Mouse (Mus musculus) kidney, embryonic 14.5 days (tissue): ENCODE measurements around the gene Pgam5. TPM values are rescaled to one million over a fixed set of nuclear protein-coding genes. Genes with fewer than 3 reads are reported as not detected.

Source experiments
- ATAC-seq: fragments of 200-750 bp; cut with Nextera tagmentation; 2 replicates; pipeline ENCODE4 v1.8.0; 2017; ENCODE audit warnings: moderate number of reproducible peaks, mild to moderate bottlenecking, moderate TSS enrichment, moderate library complexity; ENCODE audit not compliant: low FRiP score, low TSS enrichment
- H3K27ac ChIP-seq: fragments of 300-500 bp; sonication (generic); 2 replicates; pipeline ENCODE4 v1.5.1; 2014; ENCODE audit warnings: low read depth, mild to moderate bottlenecking, low read length, moderate library complexity, mixed read lengths
- H3K27me3 ChIP-seq: fragments of 300-500 bp; sonication (generic); 2 replicates; pipeline ENCODE4 v1.6.1; 2014; ENCODE audit warnings: mild to moderate bottlenecking, low read length; ENCODE audit not compliant: control insufficient read depth, insufficient read depth
- H3K36me3 ChIP-seq: fragments of 300-500 bp; sonication (generic); 2 replicates; pipeline ENCODE4 v1.6.1; 2014; ENCODE audit warnings: low read length, mixed read lengths; ENCODE audit not compliant: control insufficient read depth, insufficient read depth
- H3K4me1 ChIP-seq: fragments of 300-500 bp; sonication (generic); 2 replicates; pipeline ENCODE4 v1.6.1; 2014; ENCODE audit warnings: low read length, mixed read lengths; ENCODE audit not compliant: control insufficient read depth, insufficient read depth
- H3K4me2 ChIP-seq: fragments of 300-500 bp; sonication (generic); replicated peaks from 2 replicates; pipeline ENCODE4 v1.6.1; 2014; ENCODE audit warnings: low read depth, mild to moderate bottlenecking, low read length
- H3K4me3 ChIP-seq: fragments of 300-500 bp; sonication (generic); 2 replicates; pipeline ENCODE4 v1.5.1; 2014; ENCODE audit warnings: mild to moderate bottlenecking, low read length
- H3K9ac ChIP-seq: fragments of 300-500 bp; sonication (generic); 2 replicates; pipeline ENCODE4 v1.6.1; 2014; ENCODE audit warnings: low read depth, mild to moderate bottlenecking, low read length, moderate library complexity
- H3K9me3 ChIP-seq: fragments of 300-500 bp; sonication (generic); 2 replicates; pipeline ENCODE4 v1.6.1; 2016; ENCODE audit warnings: low read length; ENCODE audit not compliant: control insufficient read depth
- WGBS: fragments of 180-500 bp; shearing (Covaris S2); extraction: QIAGEN DNeasy Blood & Tissue Kit; methylation state at CpG from one replicate; pipeline ENCODE4 v1.1.7; 2014; 5-methylcytosine and 5-hydroxymethylcytosine counted together
- polyA plus RNA-seq: library from polyadenylated mRNA; unstranded; fragments of >200 nt; fragmentation: Nextera tagmentation; extraction: Ambion mirVana; gene quantifications from 2 replicates; pipeline ENCODE4 v1.2.1, GENCODE M21; 2014

The Pgam5 gene
- 64.1 and 85.2 TPM in 2 replicates for polyA plus RNA-seq

- under 1% methylated on average over 61 of the region's 66 CpGs for WGBS
- Histone ChIP-seq H3K27ac (peak within 1 kb of the TSS; percentile 39; the same call in 1 of the 2 replicates), H3K27me3 (no peaks in the 10 kb centered on the region), H3K36me3 (peaks cover 31% of the 10 kb centered on the region), H3K4me3 (peak within 1 kb of the TSS; percentile 96), H3K4me1 (peaks cover 5% of the 10 kb centered on the region), H3K9me3 (no peaks in the 10 kb centered on the region), H3K4me2 (peak within 1 kb of the TSS; percentile 72), H3K9ac (peak within 1 kb of the TSS; percentile 90)
- ATAC-seq: peak; percentile 86
Observed at GRCm38 (mm10) chr5:110269141-110270101, at the start of gene Pgam5. Gene Pgam5 (minus strand): TSS chr5:110269913.

- Histone ChIP-seq H3K27me3 (no peaks in the 10 kb centered on the region), H3K27ac (no peak overlapping the region), H3K4me2 (no peak overlapping the region), H3K9ac (no peak overlapping the region), H3K4me1 (no peaks in the 10 kb centered on the region), H3K9me3 (no peaks in the 10 kb centered on the region), H3K4me3 (no peak overlapping the region), H3K36me3 (peaks cover 72% of the 10 kb centered on the region)
- no peak for ATAC-seq
- 93% methylated on average over 3 of the region's 3 CpGs for WGBS
Observed at GRCm38 (mm10) chr5:110313127-110313526, 43.4 kb upstream of the Pgam5 start.

GRCm38 (mm10) chr5:110308861-110309260 lies 39.1 kb upstream of the Pgam5 start:
- Histone ChIP-seq H3K36me3 (peaks cover 90% of the 10 kb centered on the region), H3K4me1 (no peaks in the 10 kb centered on the region)
- WGBS: 95% methylated on average over 7 of the region's 7 CpGs

GRCm38 (mm10) chr5:110300591-110300990 lies 30.9 kb upstream of the Pgam5 start:
- no peak for ATAC-seq
- 95% methylated on average over 2 of the region's 2 CpGs for WGBS
- H3K36me3 ChIP-seq: peaks cover 85% of the 10 kb centered on the region

More at GRCm38 (mm10) chr5:110308861-110309260, 39.1 kb upstream of the Pgam5 start:
- Histone ChIP-seq H3K27me3 (no peaks in the 10 kb centered on the region), H3K9me3 (no peaks in the 10 kb centered on the region), H3K27ac (no peak overlapping the region), H3K9ac (no peak overlapping the region), H3K4me2 (no peak overlapping the region), H3K4me3 (no peak overlapping the region)
- no peak for ATAC-seq

GRCm38 (mm10) chr5:110296637-110297036 lies 26.9 kb upstream of the Pgam5 start:
- Histone ChIP-seq H3K9me3 (no peaks in the 10 kb centered on the region), H3K36me3 (peaks cover 80% of the 10 kb centered on the region), H3K4me3 (no peak overlapping the region), H3K4me1 (no peaks in the 10 kb centered on the region), H3K9ac (no peak overlapping the region), H3K4me2 (no peak overlapping the region), H3K27me3 (no peaks in the 10 kb centered on the region), H3K27ac (no peak overlapping the region)
- WGBS: 81% methylated on average over 1 of the region's 1 CpGs
- no peak for ATAC-seq

More at GRCm38 (mm10) chr5:110300591-110300990, 30.9 kb upstream of the Pgam5 start:
- Histone ChIP-seq H3K27me3 (no peaks in the 10 kb centered on the region), H3K27ac (no peak overlapping the region), H3K9ac (no peak overlapping the region), H3K4me2 (no peak overlapping the region), H3K4me3 (no peak overlapping the region), H3K4me1 (no peaks in the 10 kb centered on the region), H3K9me3 (no peaks in the 10 kb centered on the region)

- no peak overlapping the region for H3K9ac ChIP-seq
- no peak overlapping the region for H3K4me3 ChIP-seq
- ATAC-seq: no peak
- 97% methylated on average over 1 of the region's 1 CpGs for WGBS
- no peak overlapping the region for H3K4me2 ChIP-seq
- peaks cover 68% of the 10 kb centered on the region for H3K36me3 ChIP-seq
- H3K27ac ChIP-seq: no peak overlapping the region
- H3K27me3 ChIP-seq: no peaks in the 10 kb centered on the region
- no peaks in the 10 kb centered on the region for H3K9me3 ChIP-seq
- H3K4me1 ChIP-seq: peaks cover 6% of the 10 kb centered on the region
Observed at GRCm38 (mm10) chr5:110291649-110292048, 21.9 kb upstream of the Pgam5 start.

GRCm38 (mm10) chr5:110287084-110287475 lies 17.4 kb upstream of the Pgam5 start:
- Histone ChIP-seq H3K9me3 (no peaks in the 10 kb centered on the region), H3K27ac (no peak overlapping the region), H3K4me2 (peak overlapping the region; percentile 82), H3K4me3 (peak overlapping the region; percentile 77), H3K27me3 (peaks cover 9% of the 10 kb centered on the region; the same call in 1 of the 2 replicates), H3K4me1 (peaks cover 6% of the 10 kb centered on the region), H3K9ac (peak overlapping the region; percentile 81; the same call in 1 of the 2 replicates), H3K36me3 (peaks cover 30% of the 10 kb centered on the region)
- ATAC-seq: no peak
- WGBS: 64% methylated on average over 2 of the region's 2 CpGs

- peak overlapping the region; percentile 81 for H3K9ac ChIP-seq
- 5% methylated on average over 26 of the region's 31 CpGs for WGBS
- peaks cover 24% of the 10 kb centered on the region for H3K36me3 ChIP-seq
- ATAC-seq: no peak; the same call in 1 of the 2 replicates
- no peaks in the 10 kb centered on the region for H3K9me3 ChIP-seq
- peak overlapping the region; percentile 47; the same call in 1 of the 2 replicates for H3K27ac ChIP-seq
- peak overlapping the region; percentile 77 for H3K4me3 ChIP-seq
- H3K4me1 ChIP-seq: peaks cover 6% of the 10 kb centered on the region
- H3K4me2 ChIP-seq: peak overlapping the region; percentile 82
- H3K27me3 ChIP-seq: peaks cover 9% of the 10 kb centered on the region; the same call in 1 of the 2 replicates
Observed at GRCm38 (mm10) chr5:110286446-110287083, 16.9 kb upstream of the Pgam5 start.
